Mouse (Mus musculus): ENCODE results near the gene Psmg4.

DNA sequence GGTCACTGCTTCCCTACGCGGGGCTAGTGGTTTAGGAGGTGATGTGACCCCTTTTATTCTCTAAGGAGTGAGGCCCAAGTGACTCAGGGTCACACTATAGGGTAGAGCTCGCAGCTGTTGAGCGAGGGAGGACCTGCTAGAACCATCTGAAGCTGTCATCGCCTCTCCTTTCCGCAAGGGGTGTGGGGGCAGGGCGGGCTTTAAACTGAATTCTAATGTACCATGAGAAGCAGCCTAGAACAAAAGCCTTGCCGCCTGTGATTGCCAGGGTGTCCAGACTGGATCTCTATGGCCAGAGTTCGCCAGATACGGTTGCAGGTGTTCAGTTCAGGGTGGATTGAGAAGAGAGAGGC is 31.1 kb upstream of the Psmg4 start:
- TF ChIP-seq CTCF (IDR thresholded peaks at IDR 0.05; ENCODE audit: extremely low read depth, insufficient read length, insufficient replicate concordance, low read depth, low read length): no peak
- TF ChIP-seq POLR2A (IDR thresholded peaks at IDR 0.05; ENCODE audit: low read depth, low read length): no peak
